ENCODE assay signal across 8 mouse cellular contexts in genomic region chr7:67259828-67260563, GRCm38 (mm10). TPM values are rescaled to one million over a fixed set of nuclear protein-coding genes. Genes with fewer than 3 reads are reported as not detected.
DNase-seq lines count a peak whose midpoint lies in the region; ATAC-seq and TF ChIP-seq lines count a peak whose summit lies in the region.

No protein-coding gene starts in this region.

- peak; percentile 21 for DNase-seq in embryo, embryonic 10 days (ENCODE audit: low spot score)
- DNase-seq in embryo, embryonic 9.5 days (ENCODE audit: extremely low spot score): no peak
- peak; percentile 19 for DNase-seq in Patski (ENCODE audit: low read depth, low spot score)
- peak; percentile 79 to 83 for DNase-seq in cerebellum, postnatal 10 days
- peak; percentile 81 for DNase-seq in heart, adult 8-10 months (ENCODE audit: low spot score)
- peak; percentile 63 for DNase-seq in kidney, postnatal 0 days (ENCODE audit: low spot score)
- peak; percentile 89 for DNase-seq in lung, postnatal 10 days
- peak; percentile 27 for DNase-seq in splenic B cell, adult 2 months (ENCODE audit: low read depth, low spot score)

- TF ChIP-seq CTCF in Patski (IDR thresholded peaks at IDR 0.05): no peak
- peak; percentile 34; the same call in 1 of the 2 replicates for TF ChIP-seq CTCF in kidney, postnatal 0 days (IDR thresholded peaks at IDR 0.05; ENCODE audit: low read depth)

- H3K9me3 ChIP-seq in kidney, postnatal 0 days (replicated peaks; ENCODE audit: low read length): no peaks in the 10 kb centered on the region

- CTCF ChIA-PET in Patski (lab: Charles Lee): interaction anchor here (1.0 to 1.4 kb wide), 5 partner anchors 16 to 370 kb away, joined by 3 to 4 read pairs (median 3); no protein-coding TSS in a partner anchor

- H3K9ac ChIP-seq in kidney, postnatal 0 days (ENCODE audit: low read depth, low read length): no peak overlapping the region

- ATAC-seq in Patski: no peak
- ATAC-seq in kidney, postnatal 0 days (replicated peaks; ENCODE audit: low FRiP score, low read depth): peak; percentile 66; the same call in 1 of the 2 replicates

- POLR2A ChIA-PET in Patski (lab: Charles Lee): no interaction called here

- no peak overlapping the region for H3K4me3 ChIP-seq in kidney, postnatal 0 days (replicated peaks; ENCODE audit: low read depth, low read length)

- no peaks in the 10 kb centered on the region for H3K27me3 ChIP-seq in Patski
- H3K27me3 ChIP-seq in kidney, postnatal 0 days (ENCODE audit: insufficient read depth, low read length): no peaks in the 10 kb centered on the region
- H3K27me3 ChIP-seq in splenic B cell, adult 2 months (ENCODE audit: control insufficient read depth, insufficient read depth, low read length, poor library complexity, severe bottlenecking): no peaks in the 10 kb centered on the region

- no peak overlapping the region for H3K4me2 ChIP-seq in kidney, postnatal 0 days (ENCODE audit: low read length)

- in situ Hi-C loops in Patski (cut with MboI; ENCODE audit: low pct_unique_long_range_greater_than_20kb): no loop called here

- H3K27ac ChIP-seq in kidney, postnatal 0 days: no peak overlapping the region

- WGBS in kidney, postnatal 0 days: 81% methylated on average over 4 of the region's 4 CpGs

- no peaks in the 10 kb centered on the region for H3K4me1 ChIP-seq in kidney, postnatal 0 days (replicated peaks; ENCODE audit: insufficient read depth, low read length)

- H3K36me3 ChIP-seq in kidney, postnatal 0 days (ENCODE audit: insufficient read depth, low read length): peaks cover 18% of the 10 kb centered on the region; the same call in 1 of the 2 replicates
- no peaks in the 10 kb centered on the region; the same call in 1 of the 2 replicates for H3K36me3 ChIP-seq in splenic B cell, adult 2 months (ENCODE audit: control insufficient read depth, insufficient read depth, low read length, poor library complexity, severe bottlenecking)

RNA-seq across cellular contexts. Expression of gene Lysmd4, which starts 37.7 kb away (rescaled TPM):
- 10.3 TPM for polyA plus RNA-seq in Patski (2021)
- 10 to 100 TPM; 16.9 to 20.9 (median 19.3) TPM for total RNA-seq in heart, adult 8-10 months (2022)
- 14.3 and 14.9 TPM in 2 replicates for polyA plus RNA-seq in kidney, postnatal 0 days (2015; fragmentation: Nextera tagmentation; extraction: Ambion mirVana)
